Mouse (Mus musculus): ENCODE data around the gene Nol3.

DNA sequence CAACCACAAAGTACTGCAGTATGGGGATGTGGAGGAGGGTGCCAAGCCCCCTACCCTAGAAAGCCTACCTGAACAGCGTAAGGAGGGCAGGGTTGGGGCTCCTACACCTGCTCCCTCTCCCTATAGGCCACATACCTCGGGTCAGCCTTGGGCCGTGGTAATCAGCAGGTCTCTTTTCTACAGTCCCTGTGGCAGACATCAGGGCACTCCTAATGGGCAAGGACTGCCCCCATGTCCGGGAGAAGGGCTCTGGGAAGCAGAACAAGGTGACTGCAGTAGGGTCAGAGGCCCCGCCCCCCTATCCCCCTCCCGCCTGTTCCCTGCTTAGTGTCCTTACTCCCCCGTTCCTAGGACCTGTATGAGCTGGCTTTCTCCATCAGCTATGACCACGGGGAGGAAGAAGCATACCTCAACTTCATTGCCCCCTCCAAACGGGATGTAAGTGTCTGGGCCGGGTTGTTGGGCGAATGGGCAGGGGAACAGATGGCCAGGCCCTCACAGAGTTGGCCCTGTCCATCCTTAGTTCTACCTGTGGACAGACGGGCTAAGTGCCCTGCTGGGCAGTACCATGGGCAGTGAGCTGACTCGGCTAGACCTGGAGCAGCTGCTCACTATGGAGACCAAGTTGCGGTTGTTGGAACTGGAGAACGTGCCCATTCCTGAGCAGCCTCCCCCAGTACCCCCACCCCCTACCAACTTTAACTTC, 33.4 kb downstream of the Nol3 start:
- no peak for TF ChIP-seq MAX (IDR thresholded peaks at IDR 0.05; ENCODE audit: low read length)
- TF ChIP-seq ZC3H11A (IDR thresholded peaks at IDR 0.05; ENCODE audit: low read depth, low read length) = no peak
- TF ChIP-seq POLR2A (IDR thresholded peaks at IDR 0.05; ENCODE audit: control insufficient read depth in 1 of 2, insufficient read depth in 1 of 2, low read depth in 1 of 2, low read length in 2 of 2, poor library complexity in 1 of 2) = no peak
- TF ChIP-seq E2F4 (IDR thresholded peaks at IDR 0.05; ENCODE audit: borderline replicate concordance, low read depth, low read length) = no peak
- TF ChIP-seq MYC (IDR thresholded peaks at IDR 0.05; ENCODE audit: low read depth, low read length) = no peak
